Mouse (Mus musculus) erythroblast, embryonic 14.5 days (primary cell): Measurements from ENCODE around the gene Cst3.

Experiments
- GATA1 ChIP-seq: IDR thresholded peaks from 2 replicates; pipeline ENCODE4 v1.6.1; 2012; ENCODE audit warnings: low read length, inconsistent platforms, mixed read lengths
- TAL1 ChIP-seq: IDR thresholded peaks from 3 replicates; pipeline ENCODE4 v1.6.1; 2012; ENCODE audit warnings: low read length, inconsistent platforms, mixed read lengths

DNA sequence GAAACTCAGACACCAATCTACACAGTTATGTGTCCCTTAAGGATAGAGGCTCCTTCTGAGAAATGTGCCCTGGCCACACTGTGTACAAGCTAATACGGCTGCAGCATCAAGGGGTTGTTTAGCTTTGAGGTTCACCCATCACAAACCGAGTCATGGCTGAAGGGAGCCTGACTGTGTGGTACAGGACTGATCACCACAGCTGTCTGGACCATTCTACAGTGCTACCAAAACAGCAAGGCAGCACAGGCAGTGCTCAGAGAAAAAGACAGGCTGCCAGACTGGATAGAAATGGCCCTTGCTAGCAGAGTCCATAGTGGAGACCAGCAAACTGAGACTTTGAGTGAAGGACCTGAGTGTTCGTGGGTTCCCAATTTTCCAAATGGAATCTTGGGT lies 1.3 kb downstream of the Cst3 start:
- TF ChIP-seq TAL1 (no peak), GATA1 (no peak)
